Mouse (Mus musculus) erythroblast, embryonic 14.5 days (primary cell): ENCODE results near the gene Il23r.

ENCODE experiments used
- GATA1 ChIP-seq: IDR thresholded peaks from 2 replicates; pipeline ENCODE4 v1.6.1; 2012; ENCODE audit warnings: low read length, inconsistent platforms, mixed read lengths
- TAL1 ChIP-seq: IDR thresholded peaks from 3 replicates; pipeline ENCODE4 v1.6.1; 2012; ENCODE audit warnings: low read length, inconsistent platforms, mixed read lengths

DNA sequence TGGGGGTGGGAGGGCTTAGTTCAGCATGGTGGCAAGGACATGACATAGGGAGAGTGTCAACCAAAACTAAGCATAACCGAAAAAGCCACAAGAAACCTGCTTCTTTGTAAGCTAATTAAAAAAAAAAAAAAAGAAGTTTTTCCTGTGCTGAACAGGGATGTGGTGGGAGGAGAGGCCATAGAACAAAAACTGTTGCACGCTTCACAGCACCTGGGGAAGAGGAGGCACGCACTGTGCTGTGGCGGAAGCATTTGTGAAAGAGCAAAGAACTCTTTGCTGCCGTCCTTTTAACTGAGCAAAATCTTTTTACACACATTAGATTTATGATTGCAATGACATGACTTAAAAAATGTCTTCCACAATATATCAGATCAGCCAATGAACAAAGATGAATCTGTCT, 69.9 kb downstream of the Il23r start:
- TF ChIP-seq GATA1 (no peak), TAL1 (no peak)
